Mouse (Mus musculus) lung, adult 2 months (tissue): ENCODE results near the gene Zfp683. TPM values are rescaled to one million over a fixed set of nuclear protein-coding genes. Genes with fewer than 3 reads are reported as not detected.

Source experiments
- DNase-seq: peaks from one replicate; pipeline ENCODE4 v3.0.0; 2022
- H3K4me1 ChIP-seq: fragments of 200-500 bp; 2 replicates; pipeline ENCODE4 v1.6.1; 2011; ENCODE audit warnings: low read length; ENCODE audit not compliant: control insufficient read depth, insufficient read depth
- H3K4me3 ChIP-seq: fragments of 200-500 bp; replicated peaks from 2 replicates; pipeline ENCODE3; 2011; ENCODE audit warnings: low read depth, mild to moderate bottlenecking, control low read depth, low read length; ENCODE audit errors: extremely low read depth
- CTCF ChIP-seq: fragments of 200-500 bp; IDR thresholded peaks from 2 replicates; pipeline ENCODE4 v1.5.1; 2011; ENCODE audit warnings: mild to moderate bottlenecking, low read length, control low read depth; ENCODE audit not compliant: insufficient read depth
- POLR2A ChIP-seq: fragments of 200-500 bp; IDR thresholded peaks from 2 replicates; pipeline ENCODE4 v1.6.1; 2011; ENCODE audit warnings: low read depth, mild to moderate bottlenecking, control low read depth, low read length, borderline replicate concordance; ENCODE audit errors: extremely low read depth
- WGBS: fragments of 180-500 bp; shearing (Covaris S2); methylation state at CpG from one replicate; pipeline ENCODE4 v1.1.7; 2018; 5-methylcytosine and 5-hydroxymethylcytosine counted together
- polyA plus RNA-seq: library from polyadenylated mRNA; depleted of rRNA; stranded (reverse); fragments of >200 nt; gene quantifications from 2 replicates; pipeline ENCODE4 v1.2.3, GENCODE M21; 2012

Zfp683 gene
- polyA plus RNA-seq, 1 experiment: 0.27 TPM

DNA sequence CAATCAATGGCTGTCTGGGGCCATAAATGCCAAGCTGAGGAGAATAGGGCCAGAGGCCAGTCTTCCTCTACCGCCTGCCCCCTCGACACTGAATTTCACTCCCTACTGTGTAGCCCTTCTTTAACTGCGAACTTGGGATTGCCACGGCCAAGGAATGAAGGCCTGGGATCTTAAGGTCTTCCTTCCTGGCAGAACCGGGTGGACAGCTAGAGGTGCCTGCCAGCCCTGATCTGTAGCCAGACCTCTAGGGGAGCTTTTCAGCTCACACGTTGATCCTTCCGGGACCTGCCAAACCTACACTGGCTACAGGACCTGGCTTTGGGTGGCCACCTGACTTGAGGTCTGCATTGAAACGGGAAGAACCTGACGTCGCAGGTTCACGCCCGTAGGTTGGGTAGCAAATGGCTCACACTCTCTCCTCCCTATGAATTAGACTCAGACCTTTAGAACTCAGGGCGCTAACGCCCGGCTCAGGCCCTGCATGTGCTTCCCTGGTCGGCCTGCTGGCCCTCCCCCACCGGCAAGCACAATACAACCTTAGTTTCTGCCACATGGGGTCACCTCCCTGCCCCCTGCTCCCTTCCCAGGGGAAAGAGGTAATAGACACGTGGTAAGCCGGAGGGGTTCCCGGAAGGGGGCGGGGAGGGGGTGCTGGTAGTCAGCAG lies 36.3 kb upstream of the Zfp683 start:
- WGBS: 5% methylated on average over 21 of the region's 21 CpGs
- no peak for TF ChIP-seq CTCF
- TF ChIP-seq POLR2A: no peak
- DNase-seq: no peak
- no peaks in the 10 kb centered on the region for H3K4me1 ChIP-seq
- no peak overlapping the region for H3K4me3 ChIP-seq

DNA sequence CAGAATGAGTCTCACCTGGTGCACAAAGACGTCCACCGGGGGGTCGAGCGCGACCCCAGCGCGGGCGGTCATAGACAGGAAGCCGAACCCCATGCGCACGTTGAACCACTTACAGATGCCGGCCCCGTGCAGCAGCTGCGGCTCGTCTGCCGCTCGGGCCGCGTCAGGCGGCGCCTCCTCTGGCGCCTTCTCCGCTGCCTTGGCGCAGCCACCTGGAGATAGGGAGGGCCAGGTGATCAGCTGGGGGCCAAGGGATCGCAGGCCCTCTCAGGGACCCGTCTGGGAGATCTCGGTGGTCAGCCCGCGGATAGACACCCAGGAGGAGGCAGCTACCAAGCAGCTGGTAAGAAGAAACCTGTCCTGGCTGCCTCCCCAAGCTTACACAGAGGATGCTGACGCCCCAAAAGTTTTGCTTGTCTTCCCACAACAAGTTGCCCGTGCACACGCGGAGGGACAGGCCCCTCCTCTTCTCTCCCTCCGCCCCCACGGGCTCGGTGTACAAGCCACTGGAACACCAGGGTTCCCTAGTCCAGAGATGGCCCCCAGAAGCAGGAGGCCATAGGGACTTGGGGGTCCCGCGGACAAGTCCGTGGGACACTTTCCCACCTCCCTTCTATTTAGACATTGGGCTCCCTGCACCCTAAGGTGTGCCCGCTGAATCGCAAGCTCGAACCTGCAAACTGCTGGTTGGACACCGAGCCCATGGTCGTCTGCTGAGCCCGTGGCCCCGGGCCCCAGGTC lies 35.4 kb upstream of the Zfp683 start:
- H3K4me3 ChIP-seq: no peak overlapping the region
- TF ChIP-seq CTCF (no peak), POLR2A (no peak)

GRCm38 (mm10) chr4:134018779-134019145 lies 34.9 kb upstream of the Zfp683 start, which contains the start of gene Lin28a:
Gene Lin28a (minus strand): TSS chr4:134018841.
- TF ChIP-seq POLR2A (no peak), CTCF (no peak)
- H3K4me3 ChIP-seq: no peak within 1 kb of the TSS
- WGBS: 5% methylated on average over 9 of the region's 9 CpGs
- no peaks in the 10 kb centered on the region for H3K4me1 ChIP-seq
- no peak for DNase-seq

More for the DNA sequence above, 35.4 kb upstream of the Zfp683 start:
- H3K4me1 ChIP-seq: no peaks in the 10 kb centered on the region
- no peak for DNase-seq
- 1% methylated on average over 46 of the region's 46 CpGs for WGBS

DNA sequence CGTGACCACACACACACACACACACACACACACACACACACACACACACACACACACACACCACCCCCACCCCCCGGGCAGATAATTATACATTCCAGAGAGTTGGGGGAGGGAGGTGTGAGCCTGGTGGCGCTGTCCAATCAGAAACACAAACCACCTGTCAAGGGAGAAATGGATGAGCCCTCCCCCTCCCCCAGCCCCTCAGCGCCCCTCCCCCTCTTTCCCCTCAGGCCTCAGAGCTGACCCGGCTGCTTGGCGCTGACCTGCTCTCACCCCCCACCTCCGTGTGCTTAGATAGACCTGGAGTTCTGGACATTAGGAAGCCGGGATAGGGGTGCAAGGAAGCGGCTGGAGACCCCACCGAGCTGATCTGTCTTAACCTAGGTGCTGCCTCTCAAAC lies 34.4 kb upstream of the Zfp683 start:
- Histone ChIP-seq H3K4me1 (no peaks in the 10 kb centered on the region), H3K4me3 (no peak overlapping the region)
- 3% methylated on average over 8 of the region's 10 CpGs for WGBS
- no peak for DNase-seq
- no peak for TF ChIP-seq POLR2A
- TF ChIP-seq CTCF: no peak

DNA sequence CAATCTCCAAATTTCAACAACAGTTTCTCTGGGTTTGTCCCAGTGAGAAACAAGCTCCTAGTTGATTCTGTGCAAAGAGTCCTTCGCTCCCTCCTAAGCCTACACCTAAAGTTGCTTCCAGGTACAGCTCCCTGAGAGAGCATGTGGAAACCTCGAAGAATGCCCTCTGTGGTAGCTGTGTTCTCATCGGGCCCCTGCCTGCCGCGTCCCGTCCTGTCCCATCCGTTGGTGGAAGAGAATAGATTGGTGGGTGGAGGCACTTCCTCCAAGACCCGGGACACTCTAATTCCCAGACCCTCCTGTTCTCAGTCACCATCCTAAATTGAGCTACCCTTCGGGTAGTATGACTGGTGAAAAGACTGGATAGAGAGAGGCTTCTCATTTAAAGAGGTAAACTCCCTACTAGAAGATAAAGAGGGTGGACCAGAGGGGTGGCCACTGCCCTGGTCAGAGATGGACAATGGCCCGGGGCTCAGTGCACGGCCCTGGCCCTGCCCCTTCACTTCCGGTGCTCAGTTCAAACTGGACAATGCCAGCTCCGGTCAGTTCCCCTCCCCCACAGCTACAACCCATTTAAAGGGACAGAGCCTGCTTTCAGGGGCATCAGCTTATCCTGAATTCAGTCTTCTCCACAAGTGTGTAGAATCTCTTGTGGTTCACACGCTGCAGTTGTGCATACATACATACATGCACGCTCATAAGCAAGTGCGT lies 33.8 kb upstream of the Zfp683 start:
- H3K4me3 ChIP-seq: no peak overlapping the region
- H3K4me1 ChIP-seq: no peaks in the 10 kb centered on the region
- no peak for DNase-seq
- TF ChIP-seq POLR2A (no peak), CTCF (no peak)
- WGBS: 2% methylated on average over 16 of the region's 16 CpGs

DNA sequence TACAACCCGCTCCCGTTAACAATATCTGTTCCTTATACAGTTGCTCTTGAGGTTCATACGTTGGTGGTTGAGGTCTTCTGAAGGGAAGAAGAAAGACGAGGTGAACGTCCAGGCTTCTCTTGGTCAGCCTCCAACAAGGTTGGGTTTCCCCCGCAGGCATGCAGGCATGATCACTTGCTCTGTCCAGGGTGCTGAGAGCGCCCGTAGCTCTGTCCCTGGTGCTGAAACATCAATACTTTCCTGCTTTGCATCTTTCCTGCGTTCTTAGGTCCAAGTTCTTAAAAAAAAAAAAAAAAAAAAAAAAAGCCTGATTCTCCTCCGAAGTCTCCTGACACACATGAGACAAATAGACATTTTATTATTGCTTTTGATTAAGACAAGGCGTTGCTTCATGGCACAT lies 33.0 kb upstream of the Zfp683 start:
- peak; percentile 68 for DNase-seq

DNA sequence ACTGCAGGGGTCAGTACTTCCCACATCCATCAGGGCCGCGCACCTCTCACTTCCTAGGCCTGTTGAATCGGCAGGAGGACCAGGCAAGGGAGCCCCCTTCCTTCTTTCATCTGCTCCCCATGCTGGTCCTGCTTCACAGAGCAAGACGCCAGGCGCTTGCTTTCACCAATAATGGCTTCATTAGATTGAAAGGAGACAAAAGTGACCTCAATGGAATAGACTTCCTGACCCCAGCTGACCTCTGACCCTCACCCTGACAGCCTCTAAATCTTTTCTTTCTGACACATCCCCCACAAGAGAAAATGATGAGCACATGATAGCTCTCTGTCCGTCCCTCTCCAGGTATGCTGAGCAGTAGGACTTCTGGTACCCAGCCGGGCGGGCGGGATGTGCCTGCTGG lies 27.8 kb upstream of the Zfp683 start:
- no peak overlapping the region for H3K4me3 ChIP-seq
- no peak for DNase-seq
- no peak for TF ChIP-seq POLR2A
- no peak for TF ChIP-seq CTCF
- H3K4me1 ChIP-seq: no peaks in the 10 kb centered on the region
- 63% methylated on average over 9 of the region's 9 CpGs for WGBS

More for the DNA sequence above, 33.0 kb upstream of the Zfp683 start:
- H3K4me1 ChIP-seq: no peaks in the 10 kb centered on the region
- H3K4me3 ChIP-seq: no peak overlapping the region
- WGBS: 4% methylated on average over 11 of the region's 11 CpGs
- TF ChIP-seq POLR2A: no peak
- no peak; the same call in 1 of the 2 replicates for TF ChIP-seq CTCF

- whole genome bisulfite sequencing: 6% methylated on average over 16 of the region's 16 CpGs
- Histone ChIP-seq H3K4me1 (no peaks in the 10 kb centered on the region), H3K4me3 (no peak overlapping the region)
- peak; percentile 67 for DNase-seq
- TF ChIP-seq POLR2A (no peak), CTCF (peak; percentile 79)
Observed at GRCm38 (mm10) chr4:134035953-134036352, 17.7 kb upstream of the Zfp683 start.

- 27% methylated on average over 9 of the region's 9 CpGs for WGBS
Observed at GRCm38 (mm10) chr4:134041317-134042123, 12.1 kb upstream of the Zfp683 start.

More at GRCm38 (mm10) chr4:134041317-134042123, 12.1 kb upstream of the Zfp683 start:
- Histone ChIP-seq H3K4me3 (no peak overlapping the region), H3K4me1 (no peaks in the 10 kb centered on the region)
- no peak for DNase-seq
- TF ChIP-seq CTCF (no peak), POLR2A (no peak)
